Mouse (Mus musculus) heart, embryonic 13.5 days (tissue): ENCODE measurements around the gene Aoc3. TPM values are rescaled to one million over a fixed set of nuclear protein-coding genes. Genes with fewer than 3 reads are reported as not detected.

ENCODE experiments used
- ATAC-seq: fragments of 200-750 bp; cut with Nextera tagmentation; 2 replicates; pipeline ENCODE4 v1.8.0; 2017; ENCODE audit warnings: moderate TSS enrichment; ENCODE audit not compliant: insufficient number of reproducible peaks, low FRiP score, low TSS enrichment; ENCODE audit errors: extremely low read depth
- H3K27ac ChIP-seq: fragments of 300-500 bp; sonication (generic); replicated peaks from 2 replicates; pipeline ENCODE4 v1.5.1; 2015; ENCODE audit warnings: moderate library complexity, mild to moderate bottlenecking, inconsistent platforms
- H3K27me3 ChIP-seq: fragments of 300-500 bp; sonication (generic); replicated peaks from 2 replicates; pipeline ENCODE4 v1.6.1; 2015; ENCODE audit warnings: mild to moderate bottlenecking, inconsistent platforms
- H3K36me3 ChIP-seq: fragments of 300-500 bp; sonication (generic); 2 replicates; pipeline ENCODE4 v1.6.1; 2015; ENCODE audit warnings: mild to moderate bottlenecking, inconsistent platforms
- H3K4me1 ChIP-seq: fragments of 300-500 bp; sonication (generic); 2 replicates; pipeline ENCODE4 v1.6.1; 2015; ENCODE audit warnings: inconsistent platforms
- H3K4me2 ChIP-seq: fragments of 300-500 bp; sonication (generic); 2 replicates; pipeline ENCODE4 v1.6.1; 2015; ENCODE audit warnings: inconsistent platforms, mild to moderate bottlenecking, moderate library complexity
- H3K4me3 ChIP-seq: fragments of 300-500 bp; sonication (generic); 2 replicates; pipeline ENCODE4 v1.5.1; 2015; ENCODE audit warnings: moderate library complexity, mild to moderate bottlenecking, inconsistent platforms
- H3K9ac ChIP-seq: fragments of 300-500 bp; sonication (generic); 2 replicates; pipeline ENCODE4 v1.6.1; 2015; ENCODE audit warnings: inconsistent platforms, mild to moderate bottlenecking, moderate library complexity
- H3K9me3 ChIP-seq: fragments of 300-500 bp; sonication (generic); 2 replicates; pipeline ENCODE4 v1.6.1; 2016; ENCODE audit warnings: inconsistent platforms
- WGBS: fragments of 180-500 bp; shearing (Covaris S2); methylation state at CpG from one replicate; pipeline ENCODE4 v1.1.7; 2015; ENCODE audit warnings: mixed read lengths; 5-methylcytosine and 5-hydroxymethylcytosine counted together
- polyA plus RNA-seq: library from polyadenylated mRNA; unstranded; fragments of >200 nt; fragmentation: Nextera tagmentation; extraction: Ambion mirVana; gene quantifications from 2 replicates; pipeline ENCODE4 v1.2.1, GENCODE M21; 2015

Aoc3 gene
- polyA plus RNA-seq, 1 experiment from 2014 or later = 0.28 TPM

DNA sequence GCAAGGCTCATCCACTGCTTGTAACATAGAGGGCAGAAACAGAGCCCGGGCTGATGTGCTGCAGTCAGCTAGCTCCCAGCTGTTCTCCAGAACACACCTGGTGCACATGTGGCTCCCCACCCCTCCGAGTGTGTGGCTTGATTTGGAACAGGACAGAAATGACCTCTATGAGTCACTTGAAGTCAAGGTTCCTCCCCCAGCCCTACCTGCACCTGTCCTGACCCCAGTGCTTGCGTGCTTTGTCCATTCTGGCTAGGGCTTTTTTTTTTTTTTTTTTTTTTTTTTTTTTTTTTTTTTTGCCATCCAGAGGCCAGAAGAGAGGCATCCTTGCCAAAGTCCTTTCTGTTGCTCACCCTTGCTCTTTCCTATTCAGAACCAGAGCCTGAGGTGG is 21.3 kb downstream of the Aoc3 start:
- ATAC-seq = no peak
- no peaks in the 10 kb centered on the region; the same call in 1 of the 2 replicates for H3K4me1 ChIP-seq
- no peak overlapping the region for H3K9ac ChIP-seq
- 64% methylated on average over 3 of the region's 3 CpGs for WGBS
- no peak overlapping the region for H3K27ac ChIP-seq
- no peaks in the 10 kb centered on the region for H3K36me3 ChIP-seq
- peaks cover 6% of the 10 kb centered on the region; the same call in 1 of the 2 replicates for H3K9me3 ChIP-seq
- H3K4me2 ChIP-seq = no peak overlapping the region
- H3K4me3 ChIP-seq = no peak overlapping the region
- H3K27me3 ChIP-seq = no peaks in the 10 kb centered on the region

DNA sequence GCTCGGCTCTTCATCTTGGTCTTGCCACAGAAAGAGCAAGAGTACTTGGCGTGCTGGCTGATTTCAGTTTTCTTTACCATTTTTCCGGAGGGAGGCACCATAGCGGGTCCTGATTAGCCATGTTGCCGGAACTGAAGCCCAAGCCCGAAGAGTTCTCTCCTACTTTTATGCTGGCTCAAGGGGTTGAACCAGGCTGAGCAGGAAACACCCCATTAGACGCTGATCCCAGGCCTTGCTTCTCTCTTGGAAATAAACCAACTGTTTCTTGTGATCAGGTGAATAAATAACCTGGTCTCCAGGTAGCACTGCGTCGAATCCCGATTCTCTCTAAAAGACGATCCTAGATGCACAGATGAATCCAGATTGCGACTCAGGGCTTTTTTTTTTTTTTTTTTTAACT is 23.0 kb downstream of the Aoc3 start:
- no peak for ATAC-seq
- no peaks in the 10 kb centered on the region; the same call in 1 of the 2 replicates for H3K4me1 ChIP-seq
- no peak overlapping the region for H3K4me3 ChIP-seq
- no peaks in the 10 kb centered on the region for H3K36me3 ChIP-seq
- no peak overlapping the region for H3K9ac ChIP-seq
- H3K4me2 ChIP-seq = no peak overlapping the region
- peaks cover 6% of the 10 kb centered on the region; the same call in 1 of the 2 replicates for H3K9me3 ChIP-seq
- 81% methylated on average over 12 of the region's 12 CpGs for WGBS
- no peaks in the 10 kb centered on the region for H3K27me3 ChIP-seq
- H3K27ac ChIP-seq = no peak overlapping the region

DNA sequence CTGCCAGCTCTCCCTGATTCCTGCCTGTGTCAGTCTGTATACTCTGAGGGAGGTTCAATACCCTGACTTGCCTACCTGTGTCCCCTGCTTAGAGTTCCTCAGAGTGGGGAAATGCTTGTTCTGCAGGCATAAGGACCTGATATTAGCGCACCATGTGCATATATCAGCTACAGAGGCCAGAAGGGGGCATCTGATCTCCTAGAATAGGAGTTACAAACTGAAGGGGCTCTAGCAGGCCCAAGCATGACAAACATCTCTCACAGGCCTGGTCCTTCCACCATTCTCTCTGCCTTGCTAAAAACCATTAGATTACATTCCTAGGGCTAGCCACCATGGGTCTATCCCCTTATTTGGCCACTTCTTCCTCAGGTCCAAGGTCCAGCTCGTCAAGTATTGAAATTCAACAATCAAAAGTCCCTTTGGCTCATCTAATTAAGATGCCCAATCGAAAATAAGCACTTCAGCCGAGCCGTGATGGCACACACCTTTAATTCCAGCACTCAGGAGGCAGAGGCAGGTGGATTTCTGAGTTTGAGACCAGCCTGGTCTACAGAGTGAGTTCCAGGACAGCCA is 24.1 kb downstream of the Aoc3 start:
- H3K4me2 ChIP-seq = no peak overlapping the region
- no peak overlapping the region for H3K4me3 ChIP-seq
- H3K4me1 ChIP-seq = peaks cover 2% of the 10 kb centered on the region; the same call in 1 of the 2 replicates
- H3K36me3 ChIP-seq = no peaks in the 10 kb centered on the region
- 77% methylated on average over 5 of the region's 5 CpGs for WGBS
- ATAC-seq = no peak
- H3K27ac ChIP-seq = no peak overlapping the region
- no peaks in the 10 kb centered on the region for H3K27me3 ChIP-seq
- H3K9ac ChIP-seq = no peak overlapping the region
- H3K9me3 ChIP-seq = peaks cover 6% of the 10 kb centered on the region; the same call in 1 of the 2 replicates

- H3K27me3 ChIP-seq = no peaks in the 10 kb centered on the region
- no peak overlapping the region for H3K4me3 ChIP-seq
- peaks cover 16% of the 10 kb centered on the region for H3K4me1 ChIP-seq
- no peak overlapping the region for H3K9ac ChIP-seq
- no peaks in the 10 kb centered on the region for H3K9me3 ChIP-seq
- no peak overlapping the region for H3K27ac ChIP-seq
- no peak for ATAC-seq
- 81% methylated on average over 2 of the region's 2 CpGs for WGBS
- no peak overlapping the region for H3K4me2 ChIP-seq
- H3K36me3 ChIP-seq = no peaks in the 10 kb centered on the region
Measured at GRCm38 (mm10) chr11:101355916-101356315, 25.5 kb downstream of the Aoc3 start.

- WGBS = 73% methylated on average over 3 of the region's 3 CpGs
- Histone ChIP-seq H3K27ac (no peak overlapping the region), H3K4me3 (no peak overlapping the region), H3K4me2 (no peak overlapping the region), H3K9ac (no peak overlapping the region), H3K9me3 (no peaks in the 10 kb centered on the region), H3K36me3 (no peaks in the 10 kb centered on the region), H3K4me1 (peaks cover 22% of the 10 kb centered on the region), H3K27me3 (no peaks in the 10 kb centered on the region)
- ATAC-seq = no peak
Measured at GRCm38 (mm10) chr11:101357505-101358182, 27.2 kb downstream of the Aoc3 start.

DNA sequence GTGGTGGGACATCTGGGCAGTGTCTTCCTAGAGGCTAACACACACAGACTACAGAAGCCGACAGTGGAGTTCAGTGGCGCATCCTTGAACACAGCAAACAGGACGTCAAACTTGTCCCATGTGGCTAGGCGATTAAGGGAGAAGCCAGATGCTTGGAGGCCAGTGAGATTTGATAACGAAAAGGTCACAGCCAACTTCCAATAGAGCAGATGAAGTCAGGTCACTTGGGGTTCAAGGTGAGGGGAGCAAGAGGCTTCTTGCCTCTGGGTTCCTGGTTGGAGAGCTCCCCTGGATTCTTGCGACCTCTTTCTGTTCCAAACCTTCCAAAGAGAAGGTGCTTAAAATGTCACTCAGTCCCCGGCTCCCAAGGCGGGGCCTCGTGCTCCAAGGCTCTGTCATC is 29.4 kb downstream of the Aoc3 start:
- WGBS = 53% methylated on average over 9 of the region's 9 CpGs
- H3K27ac ChIP-seq = peak overlapping the region; percentile 58
- no peak overlapping the region for H3K4me3 ChIP-seq
- ATAC-seq = no peak
- H3K4me1 ChIP-seq = peaks cover 29% of the 10 kb centered on the region
- H3K9me3 ChIP-seq = no peaks in the 10 kb centered on the region
- no peak overlapping the region for H3K4me2 ChIP-seq
- no peak overlapping the region for H3K9ac ChIP-seq
- H3K27me3 ChIP-seq = no peaks in the 10 kb centered on the region
- H3K36me3 ChIP-seq = no peaks in the 10 kb centered on the region

- no peak overlapping the region for H3K4me3 ChIP-seq
- H3K27me3 ChIP-seq = no peaks in the 10 kb centered on the region
- no peak overlapping the region for H3K9ac ChIP-seq
- ATAC-seq = no peak
- H3K9me3 ChIP-seq = no peaks in the 10 kb centered on the region
- H3K4me1 ChIP-seq = peaks cover 31% of the 10 kb centered on the region
- 38% methylated on average over 3 of the region's 3 CpGs for WGBS
- peak overlapping the region; percentile 2; the same call in 1 of the 2 replicates for H3K4me2 ChIP-seq
- H3K36me3 ChIP-seq = no peaks in the 10 kb centered on the region
- H3K27ac ChIP-seq = peak overlapping the region; percentile 58
Measured at GRCm38 (mm10) chr11:101360651-101361113, 30.3 kb downstream of the Aoc3 start.

GRCm38 (mm10) chr11:101364531-101364931 is 34.1 kb downstream of the Aoc3 start:
- WGBS = 7% methylated on average over 5 of the region's 5 CpGs
- H3K4me3 ChIP-seq = no peak overlapping the region
- no peaks in the 10 kb centered on the region for H3K9me3 ChIP-seq
- peaks cover 29% of the 10 kb centered on the region for H3K4me1 ChIP-seq
- H3K4me2 ChIP-seq = no peak overlapping the region
- no peaks in the 10 kb centered on the region for H3K36me3 ChIP-seq
- no peak for ATAC-seq
- peak overlapping the region; percentile 38 for H3K9ac ChIP-seq
- H3K27ac ChIP-seq = no peak overlapping the region
- no peaks in the 10 kb centered on the region for H3K27me3 ChIP-seq

GRCm38 (mm10) chr11:101367326-101367935 is 37.0 kb downstream of the Aoc3 start, which contains the start of gene G6pc:
G6pc (plus strand) TSS chr11:101367561.
- Histone ChIP-seq H3K27me3 (no peaks in the 10 kb centered on the region), H3K4me3 (no peak within 1 kb of the TSS), H3K9me3 (no peaks in the 10 kb centered on the region), H3K9ac (no peak within 1 kb of the TSS), H3K36me3 (no peaks in the 10 kb centered on the region), H3K27ac (no peak within 1 kb of the TSS), H3K4me2 (no peak within 1 kb of the TSS), H3K4me1 (peaks cover 9% of the 10 kb centered on the region)
- 73% methylated on average over 8 of the region's 8 CpGs for WGBS
- no peak for ATAC-seq

DNA sequence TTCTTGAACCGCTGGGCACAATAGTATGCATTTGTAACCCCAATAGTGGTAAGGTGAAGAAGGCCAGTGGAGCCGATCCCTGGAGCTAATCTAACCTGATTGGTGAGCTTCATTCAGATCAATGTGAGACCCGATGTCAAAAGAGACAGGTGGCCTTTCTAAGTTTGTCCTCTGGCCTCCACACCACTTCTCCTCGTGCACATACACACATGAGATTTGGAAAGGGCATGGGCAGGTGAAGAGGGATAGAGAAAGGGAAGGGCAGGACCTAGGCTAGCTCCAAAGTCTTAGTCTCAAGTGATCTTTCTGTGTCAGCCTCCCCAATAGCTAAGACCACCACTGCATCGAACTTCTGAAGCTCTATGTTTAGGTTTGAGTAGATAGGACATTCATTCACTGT is 39.7 kb downstream of the Aoc3 start:
- Histone ChIP-seq H3K36me3 (no peaks in the 10 kb centered on the region), H3K4me3 (no peak overlapping the region), H3K9ac (no peak overlapping the region), H3K27me3 (0 out of 2 replicates have a peak, but pooled peaks cover 3% of the 10 kb centered on the region), H3K4me1 (no peaks in the 10 kb centered on the region), H3K9me3 (0 out of 2 replicates have a peak, but pooled peaks cover 2% of the 10 kb centered on the region), H3K4me2 (no peak overlapping the region), H3K27ac (no peak overlapping the region)
- 69% methylated on average over 5 of the region's 5 CpGs for WGBS
- no peak for ATAC-seq

DNA sequence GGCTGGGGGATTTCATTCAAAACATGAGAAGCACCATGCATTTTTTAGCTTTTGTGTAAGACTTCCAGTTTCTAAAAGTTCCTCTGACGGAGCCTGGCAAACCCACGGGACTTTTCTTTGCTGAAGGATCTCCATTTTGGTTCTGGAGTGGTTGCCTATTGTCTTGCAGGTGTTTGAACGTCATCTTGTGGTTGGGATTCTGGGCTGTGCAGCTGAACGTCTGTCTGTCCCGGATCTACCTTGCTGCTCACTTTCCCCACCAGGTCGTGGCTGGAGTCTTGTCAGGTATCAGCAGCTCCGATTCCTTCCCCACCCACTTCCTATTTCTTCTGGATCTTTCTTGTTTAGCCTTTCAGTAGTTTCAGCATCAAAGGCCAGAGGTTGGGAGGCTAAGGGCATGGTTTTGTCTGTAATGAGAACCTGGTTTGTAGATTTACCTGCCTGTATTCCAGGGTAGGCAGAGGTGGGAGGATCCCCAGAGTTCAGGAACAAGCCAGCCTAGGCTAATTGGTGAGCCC is 44.1 kb downstream of the Aoc3 start:
- H3K4me3 ChIP-seq = no peak overlapping the region
- WGBS = 57% methylated on average over 7 of the region's 7 CpGs
- no peak overlapping the region for H3K27ac ChIP-seq
- H3K9ac ChIP-seq = no peak overlapping the region
- ATAC-seq = no peak
- H3K4me1 ChIP-seq = no peaks in the 10 kb centered on the region
- H3K36me3 ChIP-seq = no peaks in the 10 kb centered on the region
- H3K4me2 ChIP-seq = no peak overlapping the region
- 0 out of 2 replicates have a peak, but pooled peaks cover 2% of the 10 kb centered on the region for H3K9me3 ChIP-seq
- H3K27me3 ChIP-seq = 0 out of 2 replicates have a peak, but pooled peaks cover 3% of the 10 kb centered on the region
